Mouse (Mus musculus) thymus, adult 2 months (tissue): Measurements from ENCODE around the gene Flot2. TPM values are rescaled to one million over a fixed set of nuclear protein-coding genes. Genes with fewer than 3 reads are reported as not detected.

Source experiments
- DNase-seq: peaks from one replicate; pipeline ENCODE4 v3.0.0; 2021
- H3K27ac ChIP-seq: fragments of 200-500 bp; 2 replicates; pipeline ENCODE4 v1.5.1; 2012; ENCODE audit warnings: low read length, control low read depth; ENCODE audit not compliant: control insufficient read depth, insufficient read depth
- H3K27me3 ChIP-seq: fragments of 200-500 bp; 2 replicates; pipeline ENCODE4 v1.6.1; 2012; ENCODE audit warnings: mild to moderate bottlenecking, low read length, moderate library complexity, mixed read lengths; ENCODE audit not compliant: control insufficient read depth, insufficient read depth
- H3K36me3 ChIP-seq: fragments of 200-500 bp; 2 replicates; pipeline ENCODE4 v1.6.1; 2012; ENCODE audit warnings: mild to moderate bottlenecking, low read length, moderate library complexity; ENCODE audit not compliant: control insufficient read depth, insufficient read depth
- H3K4me1 ChIP-seq: fragments of 200-500 bp; replicated peaks from 2 replicates; pipeline ENCODE4 v1.6.1; 2012; ENCODE audit warnings: low read length; ENCODE audit not compliant: control insufficient read depth, insufficient read depth
- H3K4me3 ChIP-seq: fragments of 200-500 bp; 2 replicates; pipeline ENCODE4 v1.5.1; 2012; ENCODE audit warnings: mild to moderate bottlenecking, low read length, control low read depth, moderate library complexity; ENCODE audit not compliant: control insufficient read depth, insufficient read depth
- CTCF ChIP-seq: fragments of 200-500 bp; IDR thresholded peaks from 2 replicates; pipeline ENCODE4 v1.5.1; 2012; ENCODE audit warnings: mild to moderate bottlenecking, control low read depth, low read length, moderate library complexity, borderline replicate concordance; ENCODE audit not compliant: control insufficient read depth, poor library complexity, insufficient read depth; ENCODE audit errors: extremely low read depth
- POLR2A ChIP-seq: fragments of 200-500 bp; IDR thresholded peaks from 2 replicates; pipeline ENCODE4 v1.6.1; 2012; ENCODE audit warnings: mild to moderate bottlenecking, low read length, control low read depth, moderate library complexity; ENCODE audit not compliant: control insufficient read depth, poor library complexity, insufficient read depth; ENCODE audit errors: extremely low read depth
- WGBS: fragments of 180-500 bp; shearing (Covaris S2); methylation state at CpG from one replicate; pipeline ENCODE4 v1.1.7; 2018; 5-methylcytosine and 5-hydroxymethylcytosine counted together
- polyA plus RNA-seq: library from polyadenylated mRNA; depleted of rRNA; stranded (reverse); fragments of >200 nt; gene quantifications from 2 replicates; pipeline ENCODE4 v1.2.3, GENCODE M21; 2012; rRNA removed

Gene Flot2
- polyA plus RNA-seq, 1 experiment: 136 TPM

GRCm38 (mm10) chr11:78100746-78101145, 63.0 kb downstream of the Flot2 start:
- no peak for DNase-seq
- no peaks in the 10 kb centered on the region for H3K4me1 ChIP-seq
- H3K4me3 ChIP-seq: no peak overlapping the region
- TF ChIP-seq POLR2A (no peak), CTCF (no peak)
- 91% methylated on average over 11 of the region's 11 CpGs for WGBS
- H3K27ac ChIP-seq: no peak overlapping the region
- no peaks in the 10 kb centered on the region for H3K36me3 ChIP-seq
- no peaks in the 10 kb centered on the region for H3K27me3 ChIP-seq

GRCm38 (mm10) chr11:78102142-78102541, 64.4 kb downstream of the Flot2 start:
- TF ChIP-seq POLR2A: no peak
- no peak for TF ChIP-seq CTCF
- WGBS: 94% methylated on average over 5 of the region's 5 CpGs
- H3K27me3 ChIP-seq: no peaks in the 10 kb centered on the region

GRCm38 (mm10) chr11:78102958-78103747, 65.4 kb downstream of the Flot2 start:
- Histone ChIP-seq H3K4me1 (no peaks in the 10 kb centered on the region), H3K4me3 (no peak overlapping the region), H3K36me3 (no peaks in the 10 kb centered on the region), H3K27ac (no peak overlapping the region), H3K27me3 (no peaks in the 10 kb centered on the region)
- TF ChIP-seq CTCF: no peak
- no peak for TF ChIP-seq POLR2A
- DNase-seq: peak; percentile 12
- WGBS: 78% methylated on average over 5 of the region's 5 CpGs

More at GRCm38 (mm10) chr11:78102142-78102541, 64.4 kb downstream of the Flot2 start:
- DNase-seq: no peak
- Histone ChIP-seq H3K36me3 (no peaks in the 10 kb centered on the region), H3K4me3 (no peak overlapping the region), H3K27ac (no peak overlapping the region), H3K4me1 (no peaks in the 10 kb centered on the region)

GRCm38 (mm10) chr11:78104501-78104900, 66.8 kb downstream of the Flot2 start:
- Histone ChIP-seq H3K4me1 (no peaks in the 10 kb centered on the region), H3K27ac (no peak overlapping the region), H3K4me3 (no peak overlapping the region), H3K36me3 (no peaks in the 10 kb centered on the region), H3K27me3 (no peaks in the 10 kb centered on the region)
- WGBS: 95% methylated on average over 5 of the region's 5 CpGs
- no peak for TF ChIP-seq CTCF
- TF ChIP-seq POLR2A: no peak
- no peak for DNase-seq

Other genes with a start within 250 kb of the Flot2 start
- gene Pipox, start 143.8 kb upstream of the Flot2 start, polyA plus RNA-seq: 5.1 and 6.5 TPM in 2 replicates
- 1.1 TPM in 2 replicates for gene Sez6, start 107.1 kb upstream of the Flot2 start, polyA plus RNA-seq
- gene Phf12, start 55.2 kb upstream of the Flot2 start, polyA plus RNA-seq: 151 and 160 TPM in 2 replicates
- gene Dhrs13, start 5.7 kb upstream of the Flot2 start, polyA plus RNA-seq: 13.4 and 14.4 TPM in 2 replicates
- 41.7 and 45.7 TPM in 2 replicates for gene Eral1, start 42.5 kb downstream of the Flot2 start, polyA plus RNA-seq
- gene Fam222b, start 56.7 kb downstream of the Flot2 start, polyA plus RNA-seq: 17.6 and 18.9 TPM in 2 replicates
- gene Traf4, start 127.7 kb downstream of the Flot2 start, polyA plus RNA-seq: 275 TPM in 2 replicates
- gene Nek8, start 138.7 kb downstream of the Flot2 start, polyA plus RNA-seq: 27.0 and 27.4 TPM in 2 replicates
- gene Tlcd1, start 138.8 kb downstream of the Flot2 start, polyA plus RNA-seq: 30.0 and 33.1 TPM in 2 replicates
- gene Rpl23a, start 145.7 kb downstream of the Flot2 start, polyA plus RNA-seq: 193 and 312 TPM in 2 replicates
- gene Rab34, start 150.5 kb downstream of the Flot2 start, polyA plus RNA-seq: 15.4 and 18.5 TPM in 2 replicates
- 0.23 and 0.66 TPM in 2 replicates for gene Proca1, start 155.5 kb downstream of the Flot2 start, polyA plus RNA-seq
- 95.9 and 132 TPM in 2 replicates for gene Sdf2, start 207.8 kb downstream of the Flot2 start, polyA plus RNA-seq
- 36.2 and 38.8 TPM in 2 replicates for gene Supt6, start 208.1 kb downstream of the Flot2 start, polyA plus RNA-seq
- gene 2610507B11Rik, start 223.8 kb downstream of the Flot2 start, polyA plus RNA-seq: 98.5 and 104 TPM in 2 replicates